Mouse (Mus musculus): ENCODE measurements around the gene Dppa3.
"Not testable (repeated sequence)": the region's sequence is repeated elsewhere in the genome, so short reads cannot be mapped to it uniquely, and the experiment has no call there.

The Dppa3 gene

GRCm38 (mm10) chr6:122609771-122610170, 16.4 kb upstream of the Dppa3 start, which contains the start of gene Gdf3:
Gene Gdf3, minus strand, starts transcription at chr6:122610087.
- DNase-seq (ENCODE audit: inconsistent age in 2 of 2, low spot score in 1 of 2) = no peak

GRCm38 (mm10) chr6:122612426-122612825, 13.8 kb upstream of the Dppa3 start:
- no peak for DNase-seq (ENCODE audit: inconsistent age in 2 of 2, low spot score in 1 of 2)

- DNase-seq (ENCODE audit: inconsistent age in 2 of 2, low spot score in 1 of 2) = peak in 1 of 2 experiments; percentile 47
These were observed 12.2 kb upstream of the Dppa3 start for GRCm38 (mm10) chr6:122614047-122614446.

GRCm38 (mm10) chr6:122616022-122616421, 10.2 kb upstream of the Dppa3 start:
- DNase-seq (ENCODE audit: inconsistent age in 2 of 2, low spot score in 1 of 2) = no peak

- no peak for DNase-seq (ENCODE audit: inconsistent age in 2 of 2, low spot score in 1 of 2)
These were observed 5.1 kb upstream of the Dppa3 start for GRCm38 (mm10) chr6:122621066-122621465.

- DNase-seq (ENCODE audit: inconsistent age in 2 of 2, low spot score in 1 of 2) = no peak
These were observed 1.7 kb upstream of the Dppa3 start for GRCm38 (mm10) chr6:122624480-122624879.

GRCm38 (mm10) chr6:122625156-122625555, 1.1 kb upstream of the Dppa3 start:
- DNase-seq (ENCODE audit: inconsistent age in 2 of 2, low spot score in 1 of 2) = no peak

GRCm38 (mm10) chr6:122627469-122628108, 1.4 kb downstream of the Dppa3 start:
- DNase-seq (ENCODE audit: inconsistent age in 2 of 2, low spot score in 1 of 2) = no peak

- DNase-seq (ENCODE audit: inconsistent age in 2 of 2, low spot score in 1 of 2) = peak; percentile 23 to 72
These were observed 7.2 kb downstream of the Dppa3 start for GRCm38 (mm10) chr6:122633411-122633810.

- DNase-seq (ENCODE audit: inconsistent age in 2 of 2, low spot score in 1 of 2) = peak; percentile 15 to 56
These were observed 9.1 kb downstream of the Dppa3 start for GRCm38 (mm10) chr6:122635315-122635714.

GRCm38 (mm10) chr6:122636666-122637065, 10.5 kb downstream of the Dppa3 start:
- DNase-seq (ENCODE audit: inconsistent age in 2 of 2, low spot score in 1 of 2) = no peak

- DNase-seq (ENCODE audit: inconsistent age in 2 of 2, low spot score in 1 of 2) = not testable (repeated sequence)
These were observed 11.4 kb downstream of the Dppa3 start for GRCm38 (mm10) chr6:122637566-122637965.

- not testable (repeated sequence) for DNase-seq (ENCODE audit: inconsistent age in 2 of 2, low spot score in 1 of 2)
These were observed 18.0 kb downstream of the Dppa3 start for GRCm38 (mm10) chr6:122644196-122644595.

GRCm38 (mm10) chr6:122649903-122650302, 23.7 kb downstream of the Dppa3 start:
- DNase-seq (ENCODE audit: inconsistent age in 2 of 2, low spot score in 1 of 2) = no peak

GRCm38 (mm10) chr6:122650398-122650980, 24.3 kb downstream of the Dppa3 start:
- DNase-seq (ENCODE audit: inconsistent age in 2 of 2, low spot score in 1 of 2) = no peak

GRCm38 (mm10) chr6:122654301-122654700, 28.1 kb downstream of the Dppa3 start:
- peak; percentile 23 to 37 for DNase-seq (ENCODE audit: inconsistent age in 2 of 2, low spot score in 1 of 2)

- peak in 1 of 2 experiments; percentile 37 for DNase-seq (ENCODE audit: inconsistent age in 2 of 2, low spot score in 1 of 2)
These were observed 31.4 kb downstream of the Dppa3 start for GRCm38 (mm10) chr6:122657630-122658029.

- DNase-seq (ENCODE audit: inconsistent age in 2 of 2, low spot score in 1 of 2) = peak in 1 of 2 experiments; percentile 52
These were observed 33.4 kb downstream of the Dppa3 start for GRCm38 (mm10) chr6:122659567-122659966.

- peak; percentile 22 to 80 for DNase-seq (ENCODE audit: inconsistent age in 2 of 2, low spot score in 1 of 2)
These were observed 34.6 kb downstream of the Dppa3 start for GRCm38 (mm10) chr6:122660601-122661379.

- peak; percentile 32 to 57 for DNase-seq (ENCODE audit: inconsistent age in 2 of 2, low spot score in 1 of 2)
These were observed 36.5 kb downstream of the Dppa3 start for GRCm38 (mm10) chr6:122662551-122663264.

GRCm38 (mm10) chr6:122663596-122664206, 37.5 kb downstream of the Dppa3 start:
- no peak for DNase-seq (ENCODE audit: inconsistent age in 2 of 2, low spot score in 1 of 2)

All from adrenal gland, adult (tissue).